Mouse (Mus musculus): ENCODE data around the gene Galnt2.

DNA sequence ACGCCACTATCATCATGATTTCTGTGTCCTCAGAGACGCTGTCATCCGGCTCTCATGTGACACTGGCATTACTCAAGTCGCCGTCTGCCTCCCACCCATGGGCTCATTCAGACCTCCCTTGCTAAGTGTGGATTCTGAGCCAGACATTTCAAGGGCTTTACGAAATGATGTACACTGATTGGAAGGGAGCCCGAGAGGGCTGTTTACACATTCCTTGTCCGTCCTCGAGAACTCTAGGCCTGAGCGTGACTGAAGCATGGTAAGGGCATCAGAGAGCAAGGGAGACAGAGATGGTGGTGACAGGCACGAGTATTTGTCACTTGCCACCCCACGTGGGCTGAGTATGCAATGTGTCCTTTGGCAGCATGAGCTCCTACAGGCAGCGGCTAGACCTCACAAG is 49.0 kb upstream of the Galnt2 start:
- TF ChIP-seq CTCF (IDR thresholded peaks at IDR 0.05; ENCODE audit: low read depth): peak; percentile 10; the same call in 1 of the 2 replicates
- TF ChIP-seq EP300 (IDR thresholded peaks at IDR 0.05; ENCODE audit: low read depth): peak; percentile 95

All from heart, postnatal 0 days (tissue).